Mouse (Mus musculus): ENCODE measurements around the gene Heatr1.

DNA sequence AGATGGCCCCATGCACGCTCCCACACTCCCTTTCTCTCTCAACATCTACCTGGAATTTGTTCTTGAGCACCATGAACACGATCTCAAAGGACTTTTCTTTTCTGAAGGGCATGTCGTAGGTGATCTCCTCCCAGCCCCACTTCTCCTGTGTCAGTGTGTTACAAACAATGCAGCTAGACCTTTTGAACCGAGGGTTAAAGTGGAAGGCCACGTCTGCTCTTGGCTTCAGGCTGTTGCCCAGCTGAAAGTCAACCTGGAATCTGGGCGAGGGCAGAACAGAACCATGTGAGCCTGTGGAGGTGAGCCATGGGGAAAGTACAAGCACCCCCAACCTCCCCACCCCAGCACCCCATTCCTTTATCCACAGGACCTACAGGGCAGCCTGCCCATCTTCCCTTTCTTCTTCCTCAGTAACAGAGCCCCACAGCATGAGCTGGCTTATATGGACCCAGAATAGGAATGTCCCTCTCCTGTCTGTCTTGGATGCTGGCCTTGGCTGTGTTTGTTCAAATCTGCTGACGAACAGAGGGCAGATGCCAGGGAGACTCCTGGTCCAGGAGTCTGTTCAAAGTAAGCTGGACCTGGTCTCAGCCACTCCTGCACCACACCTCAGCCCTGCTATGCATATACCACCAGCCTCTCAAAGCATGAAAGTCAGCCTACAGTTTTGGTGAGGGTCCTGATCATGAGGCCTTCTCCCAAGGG is 60.0 kb downstream of the Heatr1 start:
- TF ChIP-seq POLR2A (IDR thresholded peaks at IDR 0.05; ENCODE audit: insufficient read depth, low read depth, low read length), result no peak
- no peak for TF ChIP-seq CTCF (IDR thresholded peaks at IDR 0.05; ENCODE audit: insufficient read depth, low read depth, low read length)

Data from olfactory bulb, adult 2 months (tissue).